Mouse (Mus musculus): Measurements from ENCODE around the gene Hdac7. TPM values are rescaled to one million over a fixed set of nuclear protein-coding genes. Genes with fewer than 3 reads are reported as not detected.

The Hdac7 gene
- polyA plus RNA-seq, 1 experiment: 254 TPM

- WGBS: 33% methylated on average over 24 of the region's 24 CpGs
- TF ChIP-seq POLR2A (IDR thresholded peaks at IDR 0.05; ENCODE audit: borderline replicate concordance, extremely low read depth, low read depth, low read length) (no peak), CTCF (IDR thresholded peaks at IDR 0.05; ENCODE audit: insufficient read depth, low read length) (no peak)
- peaks cover 33% of the 10 kb centered on the region for H3K4me1 ChIP-seq (ENCODE audit: control insufficient read depth, insufficient read depth, low read length)
- DNase-seq: no peak
- peak overlapping the region; percentile 41 for H3K4me3 ChIP-seq (replicated peaks; ENCODE audit: extremely low read depth, low read depth, low read length)
Measured at GRCm38 (mm10) chr15:97781961-97782748, 62.1 kb downstream of the Hdac7 start.

- Histone ChIP-seq H3K4me3 (replicated peaks; ENCODE audit: extremely low read depth, low read depth, low read length) (no peak overlapping the region), H3K4me1 (ENCODE audit: control insufficient read depth, insufficient read depth, low read length) (peaks cover 20% of the 10 kb centered on the region)
- WGBS: 54% methylated on average over 12 of the region's 12 CpGs
- no peak for TF ChIP-seq CTCF (IDR thresholded peaks at IDR 0.05; ENCODE audit: insufficient read depth, low read length)
- no peak for TF ChIP-seq POLR2A (IDR thresholded peaks at IDR 0.05; ENCODE audit: borderline replicate concordance, extremely low read depth, low read depth, low read length)
- peak; percentile 36 for DNase-seq
Measured at GRCm38 (mm10) chr15:97780611-97781031, 63.7 kb downstream of the Hdac7 start.

DNA sequence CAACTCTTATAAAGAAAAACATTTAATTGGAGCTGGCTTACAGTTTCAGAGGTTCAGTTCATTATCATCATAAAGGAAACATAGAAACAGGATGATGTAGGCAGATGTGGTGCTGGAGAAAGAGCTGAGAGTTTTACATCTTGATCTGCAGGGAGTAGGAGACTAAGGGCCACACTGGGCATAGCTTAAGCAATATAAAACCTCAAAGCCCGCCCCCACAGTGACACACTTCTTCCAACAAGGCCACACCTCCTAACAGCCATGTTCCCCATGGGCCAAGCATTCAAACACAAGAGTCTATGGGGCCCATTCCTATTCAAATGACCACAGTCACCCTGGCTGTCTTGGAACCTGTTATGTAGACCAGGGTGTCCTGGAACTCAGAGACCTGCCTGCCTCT is 64.7 kb downstream of the Hdac7 start:
- TF ChIP-seq POLR2A (IDR thresholded peaks at IDR 0.05; ENCODE audit: borderline replicate concordance, extremely low read depth, low read depth, low read length): no peak
- no peak for TF ChIP-seq CTCF (IDR thresholded peaks at IDR 0.05; ENCODE audit: insufficient read depth, low read length)
- no peak for DNase-seq
- Histone ChIP-seq H3K4me1 (ENCODE audit: control insufficient read depth, insufficient read depth, low read length) (peaks cover 15% of the 10 kb centered on the region), H3K4me3 (replicated peaks; ENCODE audit: extremely low read depth, low read depth, low read length) (no peak overlapping the region)
- WGBS: 86% methylated on average over 1 of the region's 1 CpGs

- H3K4me1 ChIP-seq (ENCODE audit: control insufficient read depth, insufficient read depth, low read length): peaks cover 22% of the 10 kb centered on the region
- WGBS: 54% methylated on average over 8 of the region's 8 CpGs
- no peak within 1 kb of the TSS for H3K4me3 ChIP-seq (replicated peaks; ENCODE audit: extremely low read depth, low read depth, low read length)
- DNase-seq: no peak
- no peak for TF ChIP-seq CTCF (IDR thresholded peaks at IDR 0.05; ENCODE audit: insufficient read depth, low read length)
- TF ChIP-seq POLR2A (IDR thresholded peaks at IDR 0.05; ENCODE audit: borderline replicate concordance, extremely low read depth, low read depth, low read length): no peak
Measured at GRCm38 (mm10) chr15:97778311-97779098, 65.8 kb downstream of the Hdac7 start, which contains the start of gene Slc48a1. TSS of gene Slc48a1 (plus strand) at chr15:97778520.

DNA sequence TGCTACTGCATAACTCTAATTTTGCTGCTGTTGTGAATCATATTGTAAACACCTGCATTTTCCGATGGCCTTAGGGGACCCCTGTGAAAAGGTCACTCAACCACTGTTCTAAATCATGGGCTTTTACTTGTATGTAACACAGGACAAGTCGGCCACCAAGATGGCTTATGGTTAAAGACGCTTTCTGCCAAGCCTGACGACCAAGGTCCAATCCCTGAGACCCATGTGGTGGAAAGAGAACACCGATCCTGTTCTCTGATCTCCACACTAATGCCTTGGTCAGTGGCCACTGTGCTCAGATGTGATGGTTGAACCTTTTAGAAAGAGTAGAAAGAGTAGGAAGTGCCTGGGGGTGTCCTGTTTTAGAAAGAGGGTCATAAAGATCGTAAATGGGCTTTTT is 67.4 kb downstream of the Hdac7 start:
- Histone ChIP-seq H3K4me3 (replicated peaks; ENCODE audit: extremely low read depth, low read depth, low read length) (no peak overlapping the region), H3K4me1 (ENCODE audit: control insufficient read depth, insufficient read depth, low read length) (peaks cover 24% of the 10 kb centered on the region)
- no peak for TF ChIP-seq CTCF (IDR thresholded peaks at IDR 0.05; ENCODE audit: insufficient read depth, low read length)
- no peak for TF ChIP-seq POLR2A (IDR thresholded peaks at IDR 0.05; ENCODE audit: borderline replicate concordance, extremely low read depth, low read depth, low read length)
- WGBS: 86% methylated on average over 6 of the region's 6 CpGs
- DNase-seq: no peak

DNA sequence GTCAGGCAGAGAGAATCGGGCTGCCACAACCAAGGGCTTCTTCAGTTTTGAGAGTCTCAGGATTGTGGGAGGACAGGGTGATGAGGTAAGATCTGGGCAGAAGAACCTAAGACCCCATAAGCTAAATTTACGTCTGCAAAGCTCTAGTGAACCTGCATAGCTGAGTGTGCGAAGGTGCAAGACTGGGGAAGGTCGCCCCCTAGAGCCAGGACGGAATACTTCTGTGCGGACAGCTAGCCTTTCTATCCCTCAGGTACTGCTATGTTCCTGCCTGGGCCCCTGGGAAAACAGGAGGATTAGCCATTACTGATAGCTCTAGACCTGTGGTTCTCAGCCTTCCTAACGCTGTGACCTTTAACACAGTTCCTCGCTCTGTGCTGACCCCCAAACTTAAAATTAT is 67.8 kb downstream of the Hdac7 start:
- TF ChIP-seq CTCF (IDR thresholded peaks at IDR 0.05; ENCODE audit: insufficient read depth, low read length): peak; percentile 97
- no peak for TF ChIP-seq POLR2A (IDR thresholded peaks at IDR 0.05; ENCODE audit: borderline replicate concordance, extremely low read depth, low read depth, low read length)
- WGBS: 11% methylated on average over 8 of the region's 8 CpGs
- Histone ChIP-seq H3K4me1 (ENCODE audit: control insufficient read depth, insufficient read depth, low read length) (peaks cover 24% of the 10 kb centered on the region), H3K4me3 (replicated peaks; ENCODE audit: extremely low read depth, low read depth, low read length) (no peak overlapping the region)
- peak; percentile 81 for DNase-seq

DNA sequence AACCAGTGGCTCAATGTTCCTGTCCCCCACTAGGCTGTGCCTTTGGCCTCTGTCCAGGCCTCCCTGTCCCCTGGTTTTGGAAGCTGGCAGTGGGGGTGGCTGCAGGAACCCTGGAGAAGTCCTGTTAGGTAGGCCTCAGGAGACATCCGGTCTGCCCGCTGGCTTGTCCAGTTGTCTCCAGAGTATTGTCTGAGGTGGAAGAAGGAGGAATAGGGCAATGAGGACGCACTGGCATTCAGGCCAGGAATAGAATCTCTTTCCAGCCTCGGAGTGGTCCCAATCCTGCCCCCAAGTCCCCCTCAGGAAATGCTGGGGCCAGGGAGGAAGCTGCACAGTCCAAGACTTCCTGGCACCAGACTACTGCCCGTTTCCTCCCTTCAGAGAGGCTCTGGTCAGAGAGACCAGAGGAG is 70.3 kb downstream of the Hdac7 start:
- WGBS: 39% methylated on average over 5 of the region's 5 CpGs
- 0 out of 2 replicates have a peak, but pooled peaks have one; percentile 14 for TF ChIP-seq POLR2A (IDR thresholded peaks at IDR 0.05; ENCODE audit: borderline replicate concordance, extremely low read depth, low read depth, low read length)
- no peak for TF ChIP-seq CTCF (IDR thresholded peaks at IDR 0.05; ENCODE audit: insufficient read depth, low read length)
- Histone ChIP-seq H3K4me1 (ENCODE audit: control insufficient read depth, insufficient read depth, low read length) (peaks cover 18% of the 10 kb centered on the region), H3K4me3 (replicated peaks; ENCODE audit: extremely low read depth, low read depth, low read length) (no peak overlapping the region)
- DNase-seq: peak; percentile 33

GRCm38 (mm10) chr15:97773108-97773507 is 71.2 kb downstream of the Hdac7 start:
- Histone ChIP-seq H3K4me1 (ENCODE audit: control insufficient read depth, insufficient read depth, low read length) (peaks cover 20% of the 10 kb centered on the region), H3K4me3 (replicated peaks; ENCODE audit: extremely low read depth, low read depth, low read length) (no peak overlapping the region)
- TF ChIP-seq CTCF (IDR thresholded peaks at IDR 0.05; ENCODE audit: insufficient read depth, low read length) (no peak), POLR2A (IDR thresholded peaks at IDR 0.05; ENCODE audit: borderline replicate concordance, extremely low read depth, low read depth, low read length) (no peak)
- 11% methylated on average over 5 of the region's 5 CpGs for WGBS
- DNase-seq: peak; percentile 68

DNA sequence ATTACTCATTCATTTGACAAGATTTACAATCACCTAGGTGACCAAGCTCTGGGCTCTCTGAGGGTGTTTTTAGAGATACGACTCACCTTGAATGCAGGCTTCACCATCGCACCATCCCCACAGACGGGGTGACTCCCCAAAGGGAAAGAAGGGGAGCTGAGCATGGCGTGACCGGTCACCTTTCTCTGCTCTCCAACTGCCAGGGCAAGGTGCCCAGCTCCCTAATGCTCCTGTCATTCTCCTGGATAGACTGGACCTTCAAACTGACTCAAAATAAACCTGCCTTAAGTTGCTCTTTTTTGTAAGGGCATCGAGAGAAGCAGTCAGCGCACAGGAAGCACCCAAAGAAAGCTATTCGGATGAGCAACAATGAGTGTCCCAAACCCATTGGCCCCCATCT is 74.0 kb downstream of the Hdac7 start:
- 81% methylated on average over 8 of the region's 8 CpGs for WGBS
- no peak for TF ChIP-seq POLR2A (IDR thresholded peaks at IDR 0.05; ENCODE audit: borderline replicate concordance, extremely low read depth, low read depth, low read length)
- no peak for TF ChIP-seq CTCF (IDR thresholded peaks at IDR 0.05; ENCODE audit: insufficient read depth, low read length)
- Histone ChIP-seq H3K4me3 (replicated peaks; ENCODE audit: extremely low read depth, low read depth, low read length) (no peak overlapping the region), H3K4me1 (ENCODE audit: control insufficient read depth, insufficient read depth, low read length) (peaks cover 21% of the 10 kb centered on the region)
- no peak for DNase-seq
